Mouse (Mus musculus) embryonic fibroblast, embryonic 13.5 days (primary cell): Measurements from ENCODE around the gene Tmem59l.

Source experiments
- CTCF ChIP-seq: IDR thresholded peaks from 2 replicates; pipeline ENCODE4 v1.5.1; 2011; ENCODE audit warnings: mild to moderate bottlenecking, control low read depth, low read length, moderate library complexity, borderline replicate concordance; ENCODE audit not compliant: insufficient read depth
- POLR2A ChIP-seq: IDR thresholded peaks from 2 replicates; pipeline ENCODE4 v1.6.1; 2011; ENCODE audit warnings: low read depth, mild to moderate bottlenecking, control low read depth, low read length, moderate library complexity

GRCm38 (mm10) chr8:70447639-70448420, 39.3 kb downstream of the Tmem59l start:
- TF ChIP-seq CTCF (no peak), POLR2A (no peak)
